Mouse (Mus musculus) retina, embryonic 14.5 days (tissue): ENCODE measurements at regions not wholly inside any gene's neighbourhood (a gene's known extent, or its start where the extent isn't known, plus 50 kb on each side); places are given as distances from the start of the nearest gene placed in this dataset.
"Not testable (repeated sequence)": the region's sequence is repeated elsewhere in the genome, so short reads cannot be mapped to it uniquely, and the experiment has no call there.

ENCODE experiments used
- DNase-seq: peaks from one replicate; pipeline ENCODE4 v3.0.0-alpha.2; 2015; ENCODE audit warnings: low spot score

DNA sequence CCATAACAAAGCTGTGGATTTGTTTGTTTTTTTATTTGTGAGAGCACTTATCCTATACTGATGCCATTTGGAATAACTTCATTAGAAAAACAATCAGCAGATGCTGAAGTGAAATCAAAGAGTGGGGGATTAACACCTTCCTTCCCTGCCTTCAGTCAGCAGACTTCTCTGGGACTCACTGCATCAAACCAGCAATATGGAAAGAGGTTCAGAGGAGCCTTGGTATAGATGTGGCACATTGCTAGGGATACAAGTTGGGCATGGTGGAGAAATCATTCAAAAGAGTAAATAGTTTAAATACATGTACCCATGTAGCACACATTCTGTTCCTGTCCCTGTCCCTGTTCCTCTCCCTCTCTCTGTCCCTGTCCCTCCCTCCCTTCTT is 364.0 kb upstream of the Rgs18 start:
- no peak for DNase-seq

DNA sequence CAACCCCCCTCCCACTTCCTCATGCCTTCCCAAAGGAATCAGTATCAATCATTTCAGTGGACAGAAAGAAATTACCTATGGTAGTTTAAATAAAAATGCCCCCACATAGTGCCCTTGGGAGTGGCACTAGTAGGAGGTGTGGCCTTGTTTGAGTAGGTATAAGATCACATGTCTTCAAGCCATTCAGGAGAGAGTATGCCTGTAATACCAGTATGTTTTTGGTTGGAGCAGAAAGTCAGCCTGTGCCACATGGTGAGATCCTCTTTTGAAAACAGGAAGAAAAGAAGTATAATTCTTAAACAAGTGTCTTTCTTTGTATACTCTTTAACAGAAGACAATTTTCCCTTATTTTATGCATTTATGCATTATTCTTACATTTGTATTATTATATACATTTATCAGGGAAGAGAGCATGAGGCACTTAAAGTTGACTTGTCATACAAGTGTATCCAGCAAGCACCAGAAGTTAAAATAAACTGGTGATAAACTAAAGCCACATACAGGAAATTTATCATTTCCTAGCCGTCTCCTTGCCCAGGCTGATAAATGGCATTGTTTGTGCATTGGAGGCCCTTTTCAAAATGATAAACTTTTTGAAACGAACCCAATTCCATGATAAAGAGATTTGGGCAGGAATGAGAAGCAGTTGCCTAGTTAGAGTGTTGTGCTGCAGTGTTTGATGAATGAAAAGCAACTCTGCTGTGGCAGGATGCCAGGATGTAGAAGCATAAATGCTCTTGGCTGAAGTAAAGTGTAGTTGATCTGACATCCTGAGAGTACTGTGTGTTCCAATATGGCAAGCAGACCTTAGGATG is 363.4 kb upstream of the Rgs18 start:
- DNase-seq, result no peak

DNA sequence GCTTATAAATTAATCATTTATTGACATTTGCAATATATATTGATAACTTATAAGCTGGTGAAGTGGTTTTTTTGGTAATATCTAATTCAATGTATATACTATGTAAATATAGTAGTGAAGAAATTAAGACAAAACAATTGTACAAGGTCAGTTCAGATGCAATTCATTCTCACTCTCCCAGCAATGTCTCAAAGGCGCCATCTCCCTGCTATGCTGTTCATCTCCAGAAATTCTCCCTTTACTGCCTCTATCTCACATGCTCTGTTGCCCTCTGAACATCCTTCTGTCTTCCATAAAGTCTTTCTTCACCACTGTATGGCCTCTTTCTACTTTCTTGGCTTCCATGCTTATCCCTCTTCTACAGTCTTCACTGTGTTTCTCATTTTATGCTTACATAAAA is 355.8 kb upstream of the Rgs18 start:
- no peak for DNase-seq

DNA sequence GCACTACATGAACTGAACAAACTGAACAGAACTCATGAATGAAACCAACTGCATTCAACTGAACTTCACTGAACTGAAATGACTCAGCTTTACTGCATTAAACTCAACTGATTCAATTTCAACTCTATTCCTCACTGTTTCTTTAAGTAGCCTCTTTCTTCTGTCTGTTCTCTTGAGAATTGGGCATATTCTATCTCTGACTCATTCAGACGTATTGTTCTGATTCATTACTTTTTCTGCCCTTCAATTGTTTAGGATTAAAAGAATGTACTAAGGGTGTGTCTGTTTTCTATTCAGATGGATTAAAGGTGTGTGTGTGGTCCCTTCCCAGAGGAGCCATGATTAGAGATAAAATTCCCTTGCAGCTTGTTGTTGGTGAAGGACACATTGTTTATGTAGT is 337.9 kb upstream of the Rgs18 start:
- no peak for DNase-seq

DNA sequence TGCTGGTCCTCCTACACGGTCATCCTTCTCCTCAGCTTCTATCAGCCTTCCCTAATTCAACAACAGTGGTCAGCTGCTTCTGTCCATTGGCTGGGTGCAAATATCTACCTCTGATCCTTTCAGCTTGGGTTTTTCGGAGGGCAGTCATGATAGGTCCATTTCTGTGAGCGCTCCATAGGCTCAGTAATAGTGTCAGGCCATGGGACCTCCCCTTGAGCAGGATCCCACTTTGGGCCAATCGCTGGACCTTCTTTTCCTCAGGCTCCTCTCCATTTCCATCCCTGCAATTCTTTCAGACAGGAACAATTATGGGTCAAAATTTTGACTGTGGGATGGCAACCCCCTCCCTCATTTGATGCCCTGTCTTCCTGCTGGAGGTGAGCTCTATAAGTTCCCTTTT is 331.5 kb upstream of the Rgs18 start:
- not testable (repeated sequence) for DNase-seq

DNA sequence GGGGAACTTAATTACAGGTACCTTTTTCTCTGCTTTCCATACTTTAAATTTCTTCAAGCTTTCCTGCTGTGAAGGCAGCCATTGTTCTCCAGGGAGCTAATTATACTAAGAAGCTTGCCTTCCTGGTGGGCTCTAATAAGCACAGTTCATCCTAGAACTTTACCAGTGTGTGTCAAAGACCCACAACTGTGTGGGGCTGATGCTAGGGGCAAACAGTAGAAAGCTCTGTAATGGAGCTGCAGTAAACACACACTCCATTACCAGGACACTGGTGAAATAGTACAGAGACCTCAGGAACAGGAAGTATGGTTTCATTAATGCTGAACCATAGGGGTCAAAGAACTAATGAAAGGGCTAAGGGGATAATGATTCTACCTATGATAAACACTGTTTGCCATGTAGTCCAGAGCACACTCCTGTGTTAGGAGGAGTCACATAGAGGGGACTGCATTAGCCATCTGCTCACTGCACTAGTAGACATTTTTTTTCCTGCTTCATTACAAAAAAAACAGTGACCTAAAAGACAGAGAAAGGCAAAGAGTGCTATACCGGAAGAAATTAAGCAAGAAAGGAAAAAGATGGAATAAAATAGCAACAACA is 290.1 kb upstream of the Rgs18 start:
- DNase-seq, result peak; percentile 11

DNA sequence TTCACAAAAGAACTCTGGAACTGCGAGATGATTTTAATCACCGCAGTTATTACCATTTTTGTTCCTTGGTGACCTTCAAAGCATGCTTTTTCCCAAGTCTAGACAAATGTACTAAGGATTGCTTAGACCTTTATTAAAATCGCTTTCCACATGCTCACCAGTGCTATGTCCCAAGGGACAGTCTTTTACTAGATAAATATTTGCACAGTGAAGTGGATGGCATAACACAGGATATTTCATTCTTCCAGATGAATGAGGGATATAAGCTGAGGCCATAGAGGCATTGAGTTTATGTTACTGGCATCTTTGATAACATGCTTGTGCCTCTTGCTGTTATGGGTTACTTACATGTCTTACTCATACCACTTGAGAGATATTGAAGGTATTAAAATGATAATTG is 289.1 kb upstream of the Rgs18 start:
- DNase-seq, result no peak

DNA sequence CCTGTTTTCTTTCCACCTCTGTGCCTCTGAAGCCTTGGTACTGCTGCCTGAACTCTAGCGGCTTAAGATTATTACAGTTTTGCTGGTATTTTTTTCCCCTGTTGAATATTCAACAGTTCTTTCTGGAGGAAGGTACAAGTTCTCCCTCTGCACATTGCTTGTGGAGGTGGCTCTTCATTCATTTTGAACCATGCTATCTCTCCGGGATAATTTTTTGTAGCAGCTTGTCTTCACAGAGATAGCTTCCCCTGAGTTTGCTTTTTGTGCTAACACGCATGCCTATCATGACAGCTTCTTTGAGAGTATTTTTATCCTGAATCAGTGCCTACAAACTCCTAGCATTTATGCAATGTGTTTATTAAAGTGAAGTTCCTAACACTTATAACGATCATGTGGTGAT is 240.4 kb upstream of the Rgs18 start:
- DNase-seq, result no peak

DNA sequence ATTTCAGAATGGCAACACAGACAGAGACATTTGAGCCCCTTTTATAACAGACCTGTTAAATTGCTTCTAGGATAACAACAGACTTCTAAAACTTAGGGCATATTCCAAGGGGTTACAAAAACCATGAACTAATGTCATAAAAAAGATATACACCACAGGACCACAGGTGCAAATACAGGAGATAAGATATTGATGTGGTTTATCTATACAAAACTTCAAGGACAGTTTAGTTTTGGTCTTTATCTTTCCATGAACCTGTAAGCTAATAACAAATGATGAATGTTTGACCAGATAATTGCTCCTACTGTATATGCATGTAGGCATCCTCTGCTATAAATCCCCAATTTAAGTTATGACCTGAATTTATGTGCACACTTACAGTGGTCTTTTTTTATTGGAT is 235.6 kb upstream of the Rgs18 start:
- no peak for DNase-seq

DNA sequence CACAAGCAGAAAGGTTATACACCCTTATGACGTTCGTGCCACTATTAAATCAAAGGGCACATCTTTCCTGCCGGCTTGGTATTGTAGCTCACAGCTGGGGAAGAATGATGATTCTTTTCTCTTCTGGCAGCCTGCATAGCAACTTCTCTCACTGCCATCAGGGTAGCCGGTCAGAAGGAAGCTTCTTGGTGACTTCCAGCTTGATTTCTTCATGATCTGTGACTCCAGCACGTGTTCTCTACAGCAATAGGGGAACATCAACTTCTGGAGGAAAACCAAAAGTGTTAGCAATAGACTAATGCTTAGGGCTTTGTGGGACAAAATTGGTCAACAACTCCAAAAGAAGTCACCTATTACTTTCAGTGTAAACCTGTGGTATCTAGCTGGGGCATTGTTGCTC is 202.9 kb upstream of the Rgs18 start:
- no peak for DNase-seq

DNA sequence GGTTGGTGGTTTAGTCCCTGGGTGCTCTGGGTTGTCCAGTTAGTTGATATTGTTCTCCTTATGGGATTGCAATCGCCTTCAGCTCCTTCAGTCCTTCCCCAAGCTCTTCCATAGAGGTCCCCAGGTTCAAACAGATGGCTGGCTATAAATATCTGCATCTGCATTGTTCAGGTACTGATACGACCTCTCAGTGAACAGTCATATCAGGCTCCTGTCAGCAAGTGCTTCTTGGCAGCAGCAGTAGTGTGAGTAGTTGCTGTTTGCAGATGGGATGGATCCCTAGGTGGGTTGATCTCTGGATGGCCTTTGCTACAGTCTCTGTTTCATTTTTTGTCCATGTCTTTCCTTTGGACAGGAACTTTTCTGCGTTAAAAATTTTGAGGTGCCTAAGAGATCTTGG is 190.5 kb upstream of the Rgs18 start:
- DNase-seq, result no peak

DNA sequence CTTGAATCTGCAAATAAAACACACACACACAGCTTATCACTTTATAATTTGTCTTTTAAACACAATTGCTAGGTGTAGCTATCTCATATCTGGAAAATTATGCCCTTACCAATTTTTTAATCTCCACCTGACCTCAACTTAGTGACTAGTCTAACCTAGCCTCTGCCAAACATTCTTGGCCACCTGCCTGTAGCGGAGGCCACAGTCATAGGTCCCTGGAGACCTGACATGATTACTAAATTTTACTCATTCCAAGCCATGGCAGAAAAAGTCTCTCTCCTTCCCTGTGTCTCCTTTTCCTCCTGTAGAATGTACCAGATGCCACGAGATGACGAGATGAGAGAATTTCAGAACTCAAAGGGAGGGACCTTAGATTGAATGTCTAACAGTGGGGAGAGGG is 163.8 kb upstream of the Rgs18 start:
- no peak for DNase-seq

DNA sequence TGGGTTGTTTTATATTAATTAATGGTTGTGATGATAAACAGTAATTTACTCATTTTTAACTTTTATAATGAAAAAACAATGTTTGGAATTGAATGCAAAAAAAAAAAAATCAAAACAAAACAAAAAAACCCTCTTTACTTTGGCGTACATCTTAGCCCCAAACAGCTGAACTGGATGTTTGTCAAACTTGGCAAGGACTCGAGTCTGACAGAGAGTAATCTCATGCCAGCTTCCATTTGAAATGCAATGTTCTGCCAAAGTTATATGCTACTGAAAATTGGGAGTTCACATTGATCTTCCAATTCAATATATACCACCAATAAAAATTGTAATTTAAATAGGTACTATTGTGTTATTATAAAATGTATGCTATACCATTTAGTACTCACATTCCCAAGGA is 150.9 kb upstream of the Rgs18 start:
- no peak for DNase-seq

DNA sequence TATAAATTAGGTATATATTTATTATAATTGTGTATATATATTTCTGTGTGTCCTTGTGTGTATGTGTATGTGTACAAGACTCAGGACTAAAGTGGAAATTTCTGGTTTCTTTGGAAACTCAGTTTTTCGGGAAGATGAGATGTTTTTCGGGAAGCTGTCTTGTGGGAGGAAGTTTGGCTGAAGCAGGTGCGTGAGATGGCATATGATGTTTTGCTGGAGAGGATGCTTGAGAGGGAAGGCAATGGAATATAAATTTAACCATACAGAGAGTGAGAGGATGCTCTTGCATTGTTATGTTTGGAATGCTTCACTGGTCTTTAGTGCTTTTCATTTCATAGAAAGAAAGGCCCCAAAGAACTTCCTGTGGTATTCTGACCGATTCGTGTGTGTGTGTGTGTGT is 141.3 kb upstream of the Rgs18 start:
- DNase-seq, result no peak

DNA sequence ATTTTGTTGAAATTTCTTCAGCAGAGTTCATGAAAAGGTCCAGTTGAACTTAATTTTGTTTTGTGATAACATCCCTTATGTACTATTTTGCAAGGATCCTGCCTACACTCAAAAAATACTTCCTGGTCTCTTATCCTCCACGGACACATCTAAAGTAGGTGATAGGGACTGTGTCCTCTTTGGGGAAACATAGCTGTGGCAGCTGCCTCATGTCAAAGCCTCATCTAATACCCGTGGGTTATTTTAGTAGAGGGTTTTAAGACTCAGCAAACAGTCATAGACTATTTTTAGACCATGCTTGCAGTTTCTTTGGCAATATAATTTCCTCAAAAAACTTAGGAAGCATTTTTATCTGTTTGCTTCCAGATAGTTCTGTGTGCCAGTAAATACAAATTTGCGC is 127.8 kb upstream of the Rgs18 start:
- DNase-seq, result no peak

DNA sequence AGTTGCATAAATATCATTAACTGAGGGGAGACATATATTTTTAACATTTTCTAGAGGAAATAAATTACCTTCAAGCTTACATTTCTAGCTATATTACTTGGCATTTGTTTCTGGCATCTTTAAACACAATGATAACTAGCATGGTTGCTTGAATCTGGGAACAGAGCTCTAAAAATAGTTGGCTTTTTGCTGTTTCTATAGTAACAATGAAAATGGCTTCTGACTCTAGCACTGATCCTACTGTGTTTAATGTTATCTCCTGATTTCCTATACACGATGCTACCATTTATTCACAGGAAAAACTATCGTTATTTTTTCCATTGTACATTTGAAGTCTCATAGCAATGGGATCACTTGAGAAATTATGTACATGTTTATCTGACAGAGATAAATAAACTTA is 108.4 kb upstream of the Rgs18 start:
- no peak for DNase-seq

DNA sequence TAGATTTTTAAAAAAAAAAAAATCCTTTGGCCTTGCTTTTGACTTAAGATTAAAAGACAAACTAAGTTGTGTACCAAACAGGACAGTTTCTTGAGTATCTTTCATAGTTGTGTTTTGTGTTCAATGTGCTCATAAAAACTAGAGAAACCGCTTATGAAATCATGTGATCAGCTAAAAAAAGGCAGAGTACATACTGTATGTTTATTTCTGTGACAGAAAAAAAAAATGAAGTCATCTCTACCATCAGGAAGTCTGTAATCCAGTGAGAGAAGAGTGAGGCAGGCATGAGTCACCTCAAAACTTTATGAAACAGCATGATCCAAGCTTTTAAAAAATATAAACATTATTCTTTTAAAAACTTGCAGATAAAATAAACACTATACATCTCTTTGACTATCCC is 86.9 kb upstream of the Rgs18 start:
- no peak for DNase-seq
